Mouse (Mus musculus) thymus, adult 2 months (tissue): ENCODE results near the gene Aida.
"Not testable (repeated sequence)": the region's sequence is repeated elsewhere in the genome, so short reads cannot be mapped to it uniquely, and the experiment has no call there.

Experiments used
- CTCF ChIP-seq: fragments of 200-500 bp; IDR thresholded peaks from 2 replicates; pipeline ENCODE4 v1.5.1; 2012; ENCODE audit warnings: mild to moderate bottlenecking, control low read depth, low read length, moderate library complexity, borderline replicate concordance; ENCODE audit not compliant: control insufficient read depth, poor library complexity, insufficient read depth; ENCODE audit errors: extremely low read depth
- POLR2A ChIP-seq: fragments of 200-500 bp; IDR thresholded peaks from 2 replicates; pipeline ENCODE4 v1.6.1; 2012; ENCODE audit warnings: mild to moderate bottlenecking, low read length, control low read depth, moderate library complexity; ENCODE audit not compliant: control insufficient read depth, poor library complexity, insufficient read depth; ENCODE audit errors: extremely low read depth

GRCm38 (mm10) chr1:183309601-183310000 is 13.2 kb downstream of the Aida start:
- TF ChIP-seq CTCF, POLR2A: not testable (repeated sequence)
